Mouse (Mus musculus) heart, postnatal 0 days (tissue): ENCODE measurements around the gene Bmpr1b.

ENCODE experiments used
- CTCF ChIP-seq: IDR thresholded peaks from 2 replicates; pipeline ENCODE4 v1.5.1; 2016; ENCODE audit warnings: antibody characterized with exemption, control low read depth, low read depth
- EP300 ChIP-seq: IDR thresholded peaks from 2 replicates; pipeline ENCODE4 v1.6.1; 2016; ENCODE audit warnings: antibody characterized with exemption, low read depth

GRCm38 (mm10) chr3:142059890-142060289 lies 109.3 kb downstream of the Bmpr1b start:
- TF ChIP-seq EP300, result no peak
- TF ChIP-seq CTCF, result no peak
